Mouse (Mus musculus) testis, adult 2 months (tissue): Measurements from ENCODE around the gene Wdr45.

Experiments
- CTCF ChIP-seq: fragments of 200-500 bp; IDR thresholded peaks from 2 replicates; pipeline ENCODE4 v1.5.1; 2012; ENCODE audit warnings: low read depth, mild to moderate bottlenecking, inconsistent platforms, low read length, moderate library complexity; ENCODE audit not compliant: control insufficient read depth, insufficient read depth, insufficient replicate concordance
- POLR2A ChIP-seq: fragments of 200-500 bp; IDR thresholded peaks from 2 replicates; pipeline ENCODE4 v1.6.1; 2012; ENCODE audit warnings: low read depth, mild to moderate bottlenecking, inconsistent platforms, low read length, moderate library complexity; ENCODE audit not compliant: control insufficient read depth

DNA sequence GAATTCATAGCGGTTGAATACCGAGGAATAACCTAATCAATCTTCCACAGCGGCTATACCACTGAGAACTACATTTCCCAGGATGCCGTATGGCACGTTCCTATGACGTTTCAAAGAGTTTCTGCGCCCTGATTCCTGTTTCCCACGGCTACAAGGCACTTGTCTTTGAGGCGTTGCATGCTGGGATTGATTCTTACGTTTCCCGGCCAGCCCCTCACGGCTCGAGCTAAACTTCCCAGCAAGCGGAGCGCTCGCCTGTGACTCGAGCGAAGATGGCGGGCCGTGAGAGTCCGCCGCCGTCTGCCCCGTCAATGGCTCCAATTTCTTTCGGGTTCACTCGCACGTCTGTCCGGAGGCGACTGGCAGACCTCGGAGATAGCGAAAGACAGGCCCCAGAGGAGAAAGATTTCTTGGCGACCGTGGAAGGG, 17.2 kb upstream of the Wdr45 start, which contains the start of gene Gpkow:
- TF ChIP-seq POLR2A (peak; percentile 66; the same call in 1 of the 2 replicates), CTCF (no peak)
